Mouse (Mus musculus) lung, embryonic 15.5 days (tissue): ENCODE measurements around the gene Npas3. TPM values are rescaled to one million over a fixed set of nuclear protein-coding genes. Genes with fewer than 3 reads are reported as not detected.
A peak's percentile ranks its signal among the peaks of the same experiment; 100 is the strongest.

Experiments
- ATAC-seq: fragments of 200-750 bp; cut with Nextera tagmentation; 2 replicates; pipeline ENCODE4 v1.8.0; 2017; ENCODE audit warnings: moderate number of reproducible peaks, borderline replicate concordance; ENCODE audit not compliant: low FRiP score, low TSS enrichment; ENCODE audit errors: extremely low read depth
- H3K27ac ChIP-seq: fragments of 300-500 bp; sonication (generic); 2 replicates; pipeline ENCODE4 v1.5.1; 2015; ENCODE audit warnings: moderate library complexity, mild to moderate bottlenecking, inconsistent platforms
- H3K27me3 ChIP-seq: fragments of 300-500 bp; sonication (generic); 2 replicates; pipeline ENCODE4 v1.6.1; 2015; ENCODE audit warnings: inconsistent platforms
- H3K36me3 ChIP-seq: fragments of 300-500 bp; sonication (generic); 2 replicates; pipeline ENCODE4 v1.6.1; 2015; ENCODE audit warnings: inconsistent platforms
- H3K4me1 ChIP-seq: fragments of 300-500 bp; sonication (generic); 2 replicates; pipeline ENCODE4 v1.6.1; 2015; ENCODE audit warnings: inconsistent platforms
- H3K4me2 ChIP-seq: fragments of 300-500 bp; sonication (generic); 2 replicates; pipeline ENCODE4 v1.6.1; 2015; ENCODE audit warnings: inconsistent platforms, mild to moderate bottlenecking, moderate library complexity
- H3K4me3 ChIP-seq: fragments of 300-500 bp; sonication (generic); 2 replicates; pipeline ENCODE4 v1.5.1; 2015; ENCODE audit warnings: mild to moderate bottlenecking, inconsistent platforms
- H3K9ac ChIP-seq: fragments of 300-500 bp; sonication (generic); 2 replicates; pipeline ENCODE4 v1.6.1; 2015; ENCODE audit warnings: inconsistent platforms
- H3K9me3 ChIP-seq: fragments of 300-500 bp; sonication (generic); 2 replicates; pipeline ENCODE4 v1.6.1; 2016; ENCODE audit warnings: inconsistent platforms
- WGBS: fragments of 180-500 bp; shearing (Covaris S2); methylation state at CpG from one replicate; pipeline ENCODE4 v1.1.7; 2015; 5-methylcytosine and 5-hydroxymethylcytosine counted together
- polyA plus RNA-seq: library from polyadenylated mRNA; unstranded; fragments of >200 nt; fragmentation: Nextera tagmentation; extraction: Ambion mirVana; gene quantifications from 2 replicates; pipeline ENCODE4 v1.2.1, GENCODE M21; 2015

Npas3 gene
- 0.48 and 0.59 TPM in 2 replicates for polyA plus RNA-seq

GRCm38 (mm10) chr12:53248101-53248727, at the start of gene Npas3:
TSS of gene Npas3 (plus strand) at chr12:53248677.
- Histone ChIP-seq H3K4me3 (peak within 1 kb of the TSS; percentile 44), H3K27me3 (peaks cover 80% of the 10 kb centered on the region), H3K4me1 (peaks cover 33% of the 10 kb centered on the region), H3K36me3 (no peaks in the 10 kb centered on the region), H3K4me2 (peak within 1 kb of the TSS; percentile 94), H3K27ac (no peak within 1 kb of the TSS), H3K9me3 (no peaks in the 10 kb centered on the region), H3K9ac (no peak within 1 kb of the TSS)
- WGBS, result 1% methylated on average over 58 of the region's 62 CpGs
- ATAC-seq, result no peak

- H3K4me3 ChIP-seq, result no peak overlapping the region
- no peaks in the 10 kb centered on the region for H3K4me1 ChIP-seq
- no peaks in the 10 kb centered on the region for H3K27me3 ChIP-seq
- H3K4me2 ChIP-seq, result no peak overlapping the region
- no peak for ATAC-seq
- H3K9me3 ChIP-seq, result no peaks in the 10 kb centered on the region
- H3K9ac ChIP-seq, result no peak overlapping the region
- H3K27ac ChIP-seq, result no peak overlapping the region
- 67% methylated on average over 15 of the region's 15 CpGs for WGBS
- H3K36me3 ChIP-seq, result no peaks in the 10 kb centered on the region
These were observed 31.3 kb upstream of the Npas3 start for GRCm38 (mm10) chr12:53217141-53217540.

GRCm38 (mm10) chr12:53222742-53223141, 25.7 kb upstream of the Npas3 start:
- Histone ChIP-seq H3K9ac (no peak overlapping the region), H3K9me3 (no peaks in the 10 kb centered on the region), H3K27me3 (no peaks in the 10 kb centered on the region), H3K4me3 (no peak overlapping the region), H3K4me1 (no peaks in the 10 kb centered on the region), H3K4me2 (no peak overlapping the region), H3K27ac (no peak overlapping the region), H3K36me3 (no peaks in the 10 kb centered on the region)
- WGBS, result 65% methylated on average over 4 of the region's 4 CpGs
- ATAC-seq, result no peak

- ATAC-seq, result no peak
These were observed 21.1 kb upstream of the Npas3 start for GRCm38 (mm10) chr12:53227356-53227755.

GRCm38 (mm10) chr12:53229419-53229818, 19.1 kb upstream of the Npas3 start:
- H3K9ac ChIP-seq, result no peak overlapping the region
- 69% methylated on average over 2 of the region's 2 CpGs for WGBS
- no peaks in the 10 kb centered on the region for H3K4me1 ChIP-seq
- no peak overlapping the region for H3K4me3 ChIP-seq
- no peak overlapping the region for H3K27ac ChIP-seq
- no peak overlapping the region for H3K4me2 ChIP-seq
- H3K9me3 ChIP-seq, result no peaks in the 10 kb centered on the region
- no peaks in the 10 kb centered on the region for H3K27me3 ChIP-seq
- no peak for ATAC-seq
- H3K36me3 ChIP-seq, result no peaks in the 10 kb centered on the region

More at GRCm38 (mm10) chr12:53227356-53227755, 21.1 kb upstream of the Npas3 start:
- Histone ChIP-seq H3K27ac (no peak overlapping the region), H3K36me3 (no peaks in the 10 kb centered on the region), H3K4me1 (no peaks in the 10 kb centered on the region), H3K27me3 (no peaks in the 10 kb centered on the region), H3K9ac (no peak overlapping the region), H3K9me3 (no peaks in the 10 kb centered on the region), H3K4me2 (no peak overlapping the region), H3K4me3 (no peak overlapping the region)
- 47% methylated on average over 4 of the region's 4 CpGs for WGBS

GRCm38 (mm10) chr12:53246181-53246580, 2.3 kb upstream of the Npas3 start:
- WGBS, result under 1% methylated on average over 12 of the region's 12 CpGs

GRCm38 (mm10) chr12:53246581-53247490, 1.6 kb upstream of the Npas3 start:
- peaks cover 88% of the 10 kb centered on the region for H3K27me3 ChIP-seq
- no peak overlapping the region for H3K27ac ChIP-seq
- H3K4me3 ChIP-seq, result peak overlapping the region; percentile 44
- H3K9ac ChIP-seq, result no peak overlapping the region
- peak overlapping the region; percentile 47 for H3K4me2 ChIP-seq
- no peak for ATAC-seq
- H3K36me3 ChIP-seq, result no peaks in the 10 kb centered on the region
- WGBS, result under 1% methylated on average over 28 of the region's 28 CpGs
- peaks cover 33% of the 10 kb centered on the region for H3K4me1 ChIP-seq
- H3K9me3 ChIP-seq, result no peaks in the 10 kb centered on the region

More at GRCm38 (mm10) chr12:53246181-53246580, 2.3 kb upstream of the Npas3 start:
- Histone ChIP-seq H3K27ac (no peak overlapping the region), H3K4me2 (peak overlapping the region; percentile 47), H3K9ac (no peak overlapping the region), H3K36me3 (no peaks in the 10 kb centered on the region), H3K4me3 (peak overlapping the region; percentile 44; the same call in 1 of the 2 replicates), H3K9me3 (no peaks in the 10 kb centered on the region), H3K27me3 (peaks cover 85% of the 10 kb centered on the region), H3K4me1 (peaks cover 29% of the 10 kb centered on the region)
- no peak for ATAC-seq

- Histone ChIP-seq H3K9me3 (no peaks in the 10 kb centered on the region), H3K9ac (no peak overlapping the region), H3K27me3 (peaks cover 85% of the 10 kb centered on the region), H3K4me2 (peak overlapping the region; percentile 94), H3K4me1 (peaks cover 33% of the 10 kb centered on the region), H3K36me3 (no peaks in the 10 kb centered on the region), H3K4me3 (peak overlapping the region; percentile 44), H3K27ac (no peak overlapping the region)
- no peak for ATAC-seq
- under 1% methylated on average over 25 of the region's 25 CpGs for WGBS
These were observed 914 bp upstream of the Npas3 start for GRCm38 (mm10) chr12:53247491-53248035.

GRCm38 (mm10) chr12:53248796-53249195, 319 bp downstream of the Npas3 start:
- Histone ChIP-seq H3K27ac (no peak overlapping the region), H3K4me2 (peak overlapping the region; percentile 94), H3K4me3 (peak overlapping the region; percentile 44), H3K36me3 (no peaks in the 10 kb centered on the region), H3K9me3 (no peaks in the 10 kb centered on the region), H3K4me1 (peaks cover 38% of the 10 kb centered on the region), H3K27me3 (peaks cover 78% of the 10 kb centered on the region), H3K9ac (no peak overlapping the region)
- ATAC-seq, result no peak
- WGBS, result 2% methylated on average over 15 of the region's 15 CpGs

- ATAC-seq, result peak; percentile 36
- peaks cover 33% of the 10 kb centered on the region for H3K4me1 ChIP-seq
- no peak overlapping the region for H3K27ac ChIP-seq
- H3K27me3 ChIP-seq, result peaks cover 76% of the 10 kb centered on the region
- no peaks in the 10 kb centered on the region for H3K36me3 ChIP-seq
- peak overlapping the region; percentile 74 for H3K4me3 ChIP-seq
- WGBS, result under 1% methylated on average over 10 of the region's 11 CpGs
- H3K9me3 ChIP-seq, result no peaks in the 10 kb centered on the region
- no peak overlapping the region for H3K9ac ChIP-seq
- peak overlapping the region; percentile 98 for H3K4me2 ChIP-seq
These were observed 3.3 kb downstream of the Npas3 start for GRCm38 (mm10) chr12:53251701-53252181.

- peak overlapping the region; percentile 74 for H3K4me3 ChIP-seq
- ATAC-seq, result no peak; the same call in 1 of the 2 replicates
- peak overlapping the region; percentile 98 for H3K4me2 ChIP-seq
- H3K9ac ChIP-seq, result peak overlapping the region; percentile 62; the same call in 1 of the 2 replicates
- no peaks in the 10 kb centered on the region for H3K36me3 ChIP-seq
- H3K27ac ChIP-seq, result no peak overlapping the region
- no peaks in the 10 kb centered on the region for H3K9me3 ChIP-seq
- 0% methylated on average over 16 of the region's 23 CpGs for WGBS
- peaks cover 30% of the 10 kb centered on the region for H3K4me1 ChIP-seq
- H3K27me3 ChIP-seq, result peaks cover 71% of the 10 kb centered on the region
These were observed 3.7 kb downstream of the Npas3 start for GRCm38 (mm10) chr12:53252213-53252571.
